Mouse (Mus musculus) natural killer cell, adult 2 months (primary cell): ENCODE measurements at regions not wholly inside any gene's neighbourhood (a gene's known extent, or its start where the extent isn't known, plus 50 kb on each side); places are given as distances from the start of the nearest gene placed in this dataset.
"Not testable (repeated sequence)": the region's sequence is repeated elsewhere in the genome, so short reads cannot be mapped to it uniquely, and the experiment has no call there.

Experiments used
- DNase-seq, 2 experiments: peaks; one replicate each; pipeline ENCODE4 v3.0.0; 2022; ENCODE audit warnings: low spot score in 2 of 2

- DNase-seq, result no peak
Measured at GRCm38 (mm10) chr7:83399668-83400067, 185.1 kb upstream of the Tmc3 start.

GRCm38 (mm10) chr7:83401001-83401400, 183.7 kb upstream of the Tmc3 start:
- DNase-seq, result no peak

- not testable (repeated sequence) for DNase-seq
Measured at GRCm38 (mm10) chr7:83412745-83413144, 172.0 kb upstream of the Tmc3 start.

GRCm38 (mm10) chr7:83429929-83430556, 154.7 kb upstream of the Tmc3 start:
- no peak for DNase-seq

GRCm38 (mm10) chr7:83431094-83431493, 153.6 kb upstream of the Tmc3 start:
- no peak for DNase-seq

- DNase-seq, result no peak
Measured at GRCm38 (mm10) chr7:83432843-83433242, 151.9 kb upstream of the Tmc3 start.

GRCm38 (mm10) chr7:83433959-83434715, 150.6 kb upstream of the Tmc3 start:
- DNase-seq, result no peak

- DNase-seq, result no peak
Measured at GRCm38 (mm10) chr7:83438538-83439393, 146.0 kb upstream of the Tmc3 start.

GRCm38 (mm10) chr7:83443596-83444278, 141.0 kb upstream of the Tmc3 start:
- no peak for DNase-seq

GRCm38 (mm10) chr7:83444279-83444615, 140.5 kb upstream of the Tmc3 start:
- no peak for DNase-seq

- DNase-seq, result no peak
Measured at GRCm38 (mm10) chr7:83445181-83445926, 139.4 kb upstream of the Tmc3 start.

GRCm38 (mm10) chr7:83450346-83450745, 134.4 kb upstream of the Tmc3 start:
- DNase-seq, result no peak

GRCm38 (mm10) chr7:83452309-83452708, 132.4 kb upstream of the Tmc3 start:
- no peak for DNase-seq

GRCm38 (mm10) chr7:83459520-83459919, 125.2 kb upstream of the Tmc3 start:
- DNase-seq, result no peak

GRCm38 (mm10) chr7:83467006-83467405, 117.7 kb upstream of the Tmc3 start:
- DNase-seq, result no peak

- not testable (repeated sequence) for DNase-seq
Measured at GRCm38 (mm10) chr7:83469856-83470255, 114.9 kb upstream of the Tmc3 start.

- DNase-seq, result no peak
Measured at GRCm38 (mm10) chr7:83471111-83471510, 113.6 kb upstream of the Tmc3 start.

- DNase-seq, result no peak
Measured at GRCm38 (mm10) chr7:83474471-83474870, 110.3 kb upstream of the Tmc3 start.

GRCm38 (mm10) chr7:83474986-83475385, 109.7 kb upstream of the Tmc3 start:
- no peak for DNase-seq

GRCm38 (mm10) chr7:83475438-83476160, 109.1 kb upstream of the Tmc3 start:
- DNase-seq, result no peak

- no peak for DNase-seq
Measured at GRCm38 (mm10) chr7:83476161-83476495, 108.6 kb upstream of the Tmc3 start.
